Mouse (Mus musculus) R1 (cell line): ENCODE results near the gene Adamts12.

ENCODE experiments used
- DNase-seq: peaks from one replicate; pipeline ENCODE4 v3.0.0-alpha.2; 2018; ENCODE audit warnings: low read depth, low spot score

The Adamts12 gene

GRCm38 (mm10) chr15:11064558-11065411 is at the start of gene Adamts12:
Gene Adamts12 (plus strand): TSS chr15:11064790.
- DNase-seq, result peak; percentile 15

- no peak for DNase-seq
Observed at GRCm38 (mm10) chr15:11014931-11015330, 49.7 kb upstream of the Adamts12 start.

GRCm38 (mm10) chr15:11026801-11027561 is 37.6 kb upstream of the Adamts12 start:
- no peak for DNase-seq

GRCm38 (mm10) chr15:11030188-11030587 is 34.4 kb upstream of the Adamts12 start:
- no peak for DNase-seq

- peak; percentile 32 for DNase-seq
Observed at GRCm38 (mm10) chr15:11035947-11036474, 28.6 kb upstream of the Adamts12 start.

- peak; percentile 25 for DNase-seq
Observed at GRCm38 (mm10) chr15:11036535-11037375, 27.8 kb upstream of the Adamts12 start.

- no peak for DNase-seq
Observed at GRCm38 (mm10) chr15:11037376-11037695, 27.3 kb upstream of the Adamts12 start.

GRCm38 (mm10) chr15:11037711-11038110 is 26.9 kb upstream of the Adamts12 start, which contains the start of gene Rxfp3:
Gene Rxfp3 (minus strand): TSS chr15:11037991.
- DNase-seq, result peak; percentile 59

GRCm38 (mm10) chr15:11038476-11038875 is 26.1 kb upstream of the Adamts12 start:
- peak; percentile 38 for DNase-seq

GRCm38 (mm10) chr15:11040067-11040466 is 24.5 kb upstream of the Adamts12 start:
- DNase-seq, result no peak

GRCm38 (mm10) chr15:11041229-11041628 is 23.4 kb upstream of the Adamts12 start:
- DNase-seq, result no peak

GRCm38 (mm10) chr15:11042828-11043227 is 21.8 kb upstream of the Adamts12 start:
- DNase-seq, result no peak

- no peak for DNase-seq
Observed at GRCm38 (mm10) chr15:11053678-11054439, 10.7 kb upstream of the Adamts12 start.

- DNase-seq, result no peak
Observed at GRCm38 (mm10) chr15:11054440-11055080, 10.0 kb upstream of the Adamts12 start.

- DNase-seq, result no peak
Observed at GRCm38 (mm10) chr15:11062903-11063302, 1.7 kb upstream of the Adamts12 start.

- no peak for DNase-seq
Observed at GRCm38 (mm10) chr15:11064160-11064557, 431 bp upstream of the Adamts12 start.

- no peak for DNase-seq
Observed at GRCm38 (mm10) chr15:11065528-11066171, 1.1 kb downstream of the Adamts12 start.

GRCm38 (mm10) chr15:11066299-11066698 is 1.7 kb downstream of the Adamts12 start:
- DNase-seq, result no peak

- DNase-seq, result no peak
Observed at GRCm38 (mm10) chr15:11067891-11068290, 3.3 kb downstream of the Adamts12 start.
